Comparison of ENCODE assay signal across 8 mouse cellular contexts in the genomic region with DNA sequence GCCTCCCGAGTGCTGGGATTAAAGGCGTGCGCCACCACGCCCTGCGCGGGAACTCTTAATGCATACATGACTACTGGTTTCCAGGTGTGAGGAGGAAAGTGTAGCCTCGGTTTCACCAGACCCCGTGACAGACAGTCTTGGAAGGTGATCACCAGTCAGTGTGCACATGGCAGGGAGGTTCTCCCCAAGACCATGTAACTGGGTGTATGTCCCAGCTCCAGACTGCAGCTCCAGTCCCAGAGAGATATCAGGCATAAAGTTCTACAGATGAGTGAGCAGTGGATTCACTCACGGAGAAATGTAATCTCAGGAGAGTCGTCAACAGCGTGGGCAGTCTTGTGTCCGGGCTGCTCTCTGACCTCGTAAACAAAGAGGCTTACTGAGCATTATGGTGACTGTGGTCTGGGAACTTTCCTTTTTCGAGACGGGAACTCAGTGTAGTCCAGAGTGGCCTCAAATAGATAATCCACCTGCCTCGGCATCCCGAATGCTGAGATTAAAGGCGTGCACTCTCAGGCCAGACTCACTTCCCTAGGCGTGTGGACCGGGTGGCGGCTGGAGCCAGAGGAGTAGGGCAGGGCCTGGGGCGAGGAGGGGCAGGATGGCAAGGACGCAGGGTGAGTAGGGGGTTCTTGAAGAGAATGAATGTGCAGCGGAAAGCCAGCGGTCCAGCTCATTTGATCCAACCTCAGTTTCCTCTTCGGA. TPM values are rescaled to one million over a fixed set of nuclear protein-coding genes. Genes with fewer than 3 reads are reported as not detected.
DNase-seq lines count a peak whose midpoint lies in the region; ATAC-seq lines count a peak whose summit lies in the region.

No protein-coding gene starts in this region.

- 21% methylated on average over 26 of the region's 26 CpGs for WGBS in heart, embryonic 13.5 days
- 25% methylated on average over 26 of the region's 26 CpGs for WGBS in forebrain, embryonic 14.5 days
- 17% methylated on average over 26 of the region's 26 CpGs for WGBS in liver, embryonic 15.5 days (ENCODE audit: insufficient replicate concordance)

- H3K36me3 ChIP-seq in heart, embryonic 13.5 days, result peaks cover 36% of the 10 kb centered on the region
- peaks cover 32% of the 10 kb centered on the region for H3K36me3 ChIP-seq in forebrain, embryonic 14.5 days (ENCODE audit: control insufficient read depth, insufficient read depth, low read length)
- peaks cover 31% of the 10 kb centered on the region for H3K36me3 ChIP-seq in liver, embryonic 15.5 days (replicated peaks)

- no peaks in the 10 kb centered on the region for H3K9me3 ChIP-seq in heart, embryonic 13.5 days
- no peaks in the 10 kb centered on the region for H3K9me3 ChIP-seq in forebrain, embryonic 14.5 days (replicated peaks; ENCODE audit: control insufficient read depth, low read length)
- H3K9me3 ChIP-seq in liver, embryonic 15.5 days (replicated peaks), result no peaks in the 10 kb centered on the region

- H3K27ac ChIP-seq in heart, embryonic 13.5 days (replicated peaks), result peak overlapping the region; percentile 95
- peak overlapping the region; percentile 90 for H3K27ac ChIP-seq in forebrain, embryonic 14.5 days (ENCODE audit: low read depth, low read length)
- peak overlapping the region; percentile 87 for H3K27ac ChIP-seq in liver, embryonic 15.5 days (replicated peaks)

- peak overlapping the region; percentile 98 for H3K4me3 ChIP-seq in heart, embryonic 13.5 days
- peak overlapping the region; percentile 84 for H3K4me3 ChIP-seq in forebrain, embryonic 14.5 days (ENCODE audit: low read depth, low read length)
- peak overlapping the region; percentile 93 for H3K4me3 ChIP-seq in liver, embryonic 15.5 days (replicated peaks)

- peaks cover 22% of the 10 kb centered on the region for H3K4me1 ChIP-seq in heart, embryonic 13.5 days
- peaks cover 7% of the 10 kb centered on the region; the same call in 1 of the 2 replicates for H3K4me1 ChIP-seq in forebrain, embryonic 14.5 days (ENCODE audit: control insufficient read depth, insufficient read depth, low read length)
- peaks cover 36% of the 10 kb centered on the region for H3K4me1 ChIP-seq in liver, embryonic 15.5 days (replicated peaks)

- DNase-seq in heart, postnatal 4 days, result no peak
- peak; percentile 77 for DNase-seq in ES-CJ7 (ENCODE audit: low read depth, low spot score)
- DNase-seq in forebrain, embryonic 14.5 days (ENCODE audit: low spot score), result no peak
- no peak for DNase-seq in layer of hippocampus, adult 9-10 months (ENCODE audit: low spot score)
- DNase-seq in MN1 (ENCODE audit: low spot score), result no peak
- no peak for DNase-seq in B cell, adult 2 months

- ATAC-seq in heart, embryonic 13.5 days (ENCODE audit: extremely low read depth, insufficient number of reproducible peaks, low FRiP score, low TSS enrichment), result peak; percentile 12
- peak; percentile 60 for ATAC-seq in forebrain, embryonic 14.5 days
- ATAC-seq in liver, embryonic 15.5 days (ENCODE audit: insufficient read depth), result peak; percentile 33

- H3K27me3 ChIP-seq in heart, embryonic 13.5 days (replicated peaks), result no peaks in the 10 kb centered on the region
- no peaks in the 10 kb centered on the region for H3K27me3 ChIP-seq in forebrain, embryonic 14.5 days (replicated peaks; ENCODE audit: control insufficient read depth, insufficient read depth, low read length)
- H3K27me3 ChIP-seq in liver, embryonic 15.5 days, result no peaks in the 10 kb centered on the region

- peak overlapping the region; percentile 89 for H3K4me2 ChIP-seq in heart, embryonic 13.5 days
- H3K4me2 ChIP-seq in forebrain, embryonic 14.5 days (ENCODE audit: low read length), result peak overlapping the region; percentile 86
- peak overlapping the region; percentile 93 for H3K4me2 ChIP-seq in liver, embryonic 15.5 days

- peak overlapping the region; percentile 88 for H3K9ac ChIP-seq in heart, embryonic 13.5 days
- peak overlapping the region; percentile 80 for H3K9ac ChIP-seq in forebrain, embryonic 14.5 days (ENCODE audit: low read length)
- peak overlapping the region; percentile 83 for H3K9ac ChIP-seq in liver, embryonic 15.5 days

RNA-seq across cellular contexts. Expression of a gene that starts 0.7 kb away (rescaled TPM):
- polyA plus RNA-seq in heart, embryonic 13.5 days (2015; fragmentation: Nextera tagmentation; extraction: Ambion mirVana), result 332 and 351 TPM in 2 replicates
- total RNA-seq in heart, postnatal 4 days (2021), result 100 to 1,000 TPM; 619 to 692 TPM
- 376 and 523 TPM in 2 replicates for polyA plus RNA-seq in forebrain, embryonic 14.5 days (2014; fragmentation: Nextera tagmentation; extraction: Ambion mirVana)
- 223 and 320 TPM in 2 replicates for polyA plus RNA-seq in liver, embryonic 15.5 days (2015; fragmentation: Nextera tagmentation; extraction: Ambion mirVana)

RNA-seq across cellular contexts. Expression of a gene that starts 16.8 kb away (rescaled TPM):
- polyA plus RNA-seq in heart, embryonic 13.5 days (2015; fragmentation: Nextera tagmentation; extraction: Ambion mirVana), result 9.0 and 9.3 TPM in 2 replicates
- 10 to 100 TPM; 15.2 to 15.4 TPM for total RNA-seq in heart, postnatal 4 days (2021)
- 14.5 and 15.0 TPM in 2 replicates for polyA plus RNA-seq in forebrain, embryonic 14.5 days (2014; fragmentation: Nextera tagmentation; extraction: Ambion mirVana)
- polyA plus RNA-seq in liver, embryonic 15.5 days (2015; fragmentation: Nextera tagmentation; extraction: Ambion mirVana), result 3.4 and 3.5 TPM in 2 replicates

RNA-seq across cellular contexts. Expression of a gene that starts 30.8 kb away (rescaled TPM):
- polyA plus RNA-seq in heart, embryonic 13.5 days (2015; fragmentation: Nextera tagmentation; extraction: Ambion mirVana), result 21.6 and 22.5 TPM in 2 replicates
- total RNA-seq in heart, postnatal 4 days (2021), result 10 to 100 TPM; 47.8 to 49.6 TPM
- polyA plus RNA-seq in forebrain, embryonic 14.5 days (2014; fragmentation: Nextera tagmentation; extraction: Ambion mirVana), result 2.7 and 3.5 TPM in 2 replicates
- 1.6 and 1.9 TPM in 2 replicates for polyA plus RNA-seq in liver, embryonic 15.5 days (2015; fragmentation: Nextera tagmentation; extraction: Ambion mirVana)

RNA-seq across cellular contexts. Expression of a gene that starts 33.2 kb away (rescaled TPM):
- polyA plus RNA-seq in heart, embryonic 13.5 days (2015; fragmentation: Nextera tagmentation; extraction: Ambion mirVana), result 0.05 and 0.08 TPM in 2 replicates
- not detected for total RNA-seq in heart, postnatal 4 days (2021)
- polyA plus RNA-seq in forebrain, embryonic 14.5 days (2014; fragmentation: Nextera tagmentation; extraction: Ambion mirVana), result not detected in 2 replicates
- not detected in 2 replicates for polyA plus RNA-seq in liver, embryonic 15.5 days (2015; fragmentation: Nextera tagmentation; extraction: Ambion mirVana)
